Mouse (Mus musculus): Measurements from ENCODE around the gene Dnmt3l.

DNA sequence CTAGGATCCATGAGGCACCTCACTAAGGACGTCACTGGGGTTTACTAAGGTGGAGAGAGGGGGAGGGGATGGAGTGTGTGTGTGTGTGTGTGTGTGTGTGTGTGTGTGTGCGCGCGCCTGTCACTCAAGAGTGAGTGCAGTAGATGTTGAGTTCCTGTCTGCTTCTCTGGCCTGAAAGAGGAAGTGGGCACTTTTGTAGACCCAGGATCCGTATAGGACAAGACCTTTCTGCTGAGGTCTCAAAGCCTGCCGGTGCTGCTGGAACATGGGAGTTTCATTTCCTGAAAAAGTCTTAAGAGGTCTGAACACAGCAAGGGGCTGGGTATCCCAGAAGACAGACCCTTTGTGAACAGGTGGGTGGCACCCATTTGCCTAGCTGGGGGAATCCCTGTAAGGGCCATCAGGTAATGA is 45.4 kb downstream of the Dnmt3l start:
- no peak for TF ChIP-seq POLR2A (IDR thresholded peaks at IDR 0.05; ENCODE audit: borderline replicate concordance, insufficient read depth, low read length)
- TF ChIP-seq CTCF (IDR thresholded peaks at IDR 0.05; ENCODE audit: borderline replicate concordance, insufficient read depth, low read depth, low read length), result no peak
